Mouse (Mus musculus) ES-Bruce4 (cell line): Measurements from ENCODE around the gene Tpsb2.

Source experiments
- CTCF ChIP-seq: IDR thresholded peaks from one replicate; pipeline ENCODE4 v1.8.1; 2011; ENCODE audit warnings: low read depth, low read length
- EP300 ChIP-seq: IDR thresholded peaks from 2 replicates; pipeline ENCODE4 v1.6.1; 2011; ENCODE audit warnings: low read depth, low read length; ENCODE audit not compliant: insufficient read depth
- POLR2A ChIP-seq: IDR thresholded peaks from one replicate; pipeline ENCODE4 v1.8.1; 2011; ENCODE audit warnings: low read length; ENCODE audit not compliant: insufficient read depth

DNA sequence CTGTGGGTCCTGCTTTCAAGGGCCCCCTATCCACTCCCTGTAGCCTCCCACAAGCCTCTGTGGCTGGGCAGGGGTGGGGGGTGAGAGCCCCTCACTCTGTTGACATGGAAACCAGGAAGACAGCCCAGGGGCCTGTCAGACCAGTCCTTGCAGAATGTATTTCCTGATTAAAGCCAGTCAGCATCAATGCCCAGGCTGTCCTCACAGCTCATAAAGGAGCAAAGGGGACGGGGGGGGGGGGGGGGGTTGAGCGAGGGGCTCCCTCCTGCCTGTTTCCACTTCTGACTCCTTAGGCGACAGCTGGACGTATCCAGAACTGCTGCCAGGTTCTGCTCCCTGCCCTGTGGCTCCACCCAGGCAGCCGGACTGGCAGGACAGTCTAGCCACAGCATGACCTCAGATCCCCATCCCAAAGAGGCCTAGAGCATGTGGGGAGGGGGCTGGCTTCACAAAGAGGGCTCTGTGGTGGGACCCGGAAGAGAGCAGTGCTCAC, 49.4 kb downstream of the Tpsb2 start:
- no peak for TF ChIP-seq CTCF
- TF ChIP-seq POLR2A, result no peak
- no peak for TF ChIP-seq EP300
